Mouse (Mus musculus) kidney, adult 9 months (tissue): ENCODE results near the gene Ankrd60.
A peak's percentile ranks its signal among the peaks of the same experiment; 100 is the strongest.

ENCODE experiments used
- DNase-seq: peaks from one replicate; pipeline ENCODE4 v3.0.0; 2022

Ankrd60 gene

GRCm38 (mm10) chr2:173577669-173578557, at the start of gene Ankrd60:
TSS of gene Ankrd60 (minus strand) at chr2:173578365.
- DNase-seq, result no peak

GRCm38 (mm10) chr2:173625786-173626185, 47.6 kb upstream of the Ankrd60 start:
- DNase-seq, result no peak

- DNase-seq, result no peak
These were observed 46.5 kb upstream of the Ankrd60 start for GRCm38 (mm10) chr2:173624667-173625066.

GRCm38 (mm10) chr2:173622173-173622601, 44.0 kb upstream of the Ankrd60 start:
- no peak for DNase-seq

GRCm38 (mm10) chr2:173620645-173621044, 42.5 kb upstream of the Ankrd60 start:
- no peak for DNase-seq

DNA sequence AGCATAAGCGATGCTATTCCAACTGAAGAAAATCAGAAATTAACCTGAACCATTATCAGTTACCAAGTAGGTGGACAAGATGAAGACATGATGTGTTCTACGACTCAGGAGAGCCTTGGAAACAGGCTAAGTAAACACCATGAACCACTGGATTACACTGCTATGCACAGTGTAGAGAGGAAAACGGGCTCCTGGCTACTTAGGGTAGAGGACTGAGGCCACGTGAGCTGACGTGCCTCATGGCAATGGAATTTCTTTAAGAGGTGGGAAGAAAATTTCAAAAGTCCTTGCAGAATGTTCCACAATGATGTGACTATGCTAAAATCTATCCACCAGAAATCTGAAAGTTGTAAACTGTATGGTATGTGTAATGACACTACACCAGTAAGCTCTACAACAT, 41.0 kb upstream of the Ankrd60 start:
- DNase-seq, result no peak

DNA sequence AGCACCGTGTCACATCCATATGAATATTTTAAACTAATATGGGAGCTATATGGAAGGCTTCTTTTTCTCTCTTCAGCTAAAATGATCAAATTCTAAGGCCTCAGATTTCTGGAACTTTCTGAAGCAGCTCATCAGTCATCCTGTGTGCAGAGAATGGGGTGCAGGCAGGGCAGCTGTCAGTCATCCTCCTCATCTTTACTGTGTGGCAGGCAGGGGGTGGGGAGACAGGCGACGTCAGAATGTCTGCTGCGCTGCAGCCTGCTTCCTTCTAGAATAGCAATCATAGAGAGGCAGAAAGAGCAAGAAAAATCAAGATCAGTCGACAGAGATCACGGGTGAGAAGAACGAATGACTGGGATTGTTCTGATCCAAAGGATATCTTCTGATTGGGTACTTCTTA, 38.0 kb upstream of the Ankrd60 start:
- no peak for DNase-seq

- DNase-seq, result no peak
These were observed 37.4 kb upstream of the Ankrd60 start for GRCm38 (mm10) chr2:173615378-173616081.

- DNase-seq, result no peak
These were observed 30.1 kb upstream of the Ankrd60 start for GRCm38 (mm10) chr2:173608020-173608958.

DNA sequence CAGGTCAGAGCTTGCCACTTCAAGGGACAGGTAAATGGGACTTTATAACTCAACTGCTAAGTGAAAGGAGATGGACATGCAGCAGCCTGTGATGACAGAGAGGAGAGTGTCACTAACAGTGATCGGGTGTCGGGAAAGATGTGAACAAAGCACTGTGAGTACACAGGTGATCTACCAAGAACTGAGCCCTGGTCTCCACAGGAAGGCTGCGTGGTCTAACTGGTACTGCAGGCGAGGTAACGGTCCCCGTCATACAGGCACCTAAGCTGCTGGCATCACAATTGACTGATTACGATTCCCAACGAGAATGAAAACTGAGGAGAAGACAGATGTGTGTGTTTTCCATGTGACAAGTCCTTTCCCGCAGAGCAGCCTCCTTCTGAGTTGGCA, 28.2 kb upstream of the Ankrd60 start:
- no peak for DNase-seq

DNA sequence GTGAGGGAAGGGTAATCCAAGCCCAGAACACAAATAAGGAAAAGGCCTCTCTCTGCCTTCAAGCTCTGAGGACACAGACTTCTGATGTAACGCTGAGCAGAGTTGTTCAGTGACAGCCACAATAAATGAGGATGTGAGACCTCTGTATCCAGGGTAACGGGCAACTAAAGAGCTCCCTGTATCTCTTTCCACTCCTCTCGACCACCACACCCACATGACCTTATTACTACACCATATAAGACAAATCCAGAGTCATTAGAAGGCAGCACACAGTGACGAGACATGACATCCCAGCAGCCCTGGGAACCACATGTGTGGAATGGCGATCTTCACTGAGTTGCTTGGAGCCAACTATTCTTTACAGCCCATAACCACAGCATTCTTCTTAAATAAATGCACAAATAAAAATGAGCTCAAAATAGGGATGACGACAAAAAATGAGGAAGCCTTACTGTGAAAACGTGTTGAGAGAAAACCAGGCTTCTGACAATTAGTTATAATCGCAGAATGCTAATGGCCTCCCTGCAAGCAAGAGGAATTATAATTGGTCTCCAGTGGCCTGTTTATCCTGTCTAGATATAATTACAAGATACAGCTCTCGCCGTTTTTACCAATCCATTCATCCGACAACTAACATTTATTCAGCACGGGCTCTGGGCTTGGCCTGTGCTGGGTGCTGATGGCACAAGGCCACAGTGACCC, 27.7 kb upstream of the Ankrd60 start:
- DNase-seq, result no peak

- DNase-seq, result no peak
These were observed 23.7 kb upstream of the Ankrd60 start for GRCm38 (mm10) chr2:173601861-173602260.

GRCm38 (mm10) chr2:173595374-173595781, 17.2 kb upstream of the Ankrd60 start:
- DNase-seq, result no peak

DNA sequence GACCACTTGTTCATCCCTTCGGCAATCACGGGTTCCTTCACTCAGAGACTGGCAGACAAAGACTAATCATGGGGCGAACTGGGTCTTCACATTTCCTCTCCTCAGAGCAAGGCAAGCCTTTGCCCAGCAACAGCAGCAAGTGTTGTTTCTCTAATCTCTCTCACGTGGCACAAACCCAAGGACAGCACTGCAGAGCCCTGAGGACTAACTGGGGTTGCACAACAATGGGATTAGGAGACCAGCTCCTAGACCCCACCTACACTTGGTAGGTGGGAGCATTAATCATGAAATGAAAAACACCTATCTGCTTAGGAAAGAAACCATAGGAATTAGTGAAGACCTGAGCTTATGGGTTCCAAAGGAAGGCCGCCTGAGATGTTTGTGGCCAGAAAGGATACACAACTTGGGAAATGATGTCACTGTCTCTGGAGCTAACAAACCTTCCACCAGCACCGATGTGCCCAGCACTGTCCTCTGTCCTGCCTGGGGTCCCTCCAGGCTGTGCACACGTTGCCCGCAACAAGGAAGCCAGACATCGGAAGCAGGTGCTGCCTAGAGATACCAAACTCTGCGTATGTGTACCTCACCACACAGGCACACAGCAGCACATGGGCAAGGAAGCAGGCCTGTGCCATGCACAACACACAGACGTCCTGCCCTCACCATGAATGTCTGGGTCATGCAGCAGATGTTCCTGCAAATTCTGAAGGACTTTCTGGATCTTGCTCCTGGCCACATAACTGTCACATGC, 16.3 kb upstream of the Ankrd60 start:
- no peak for DNase-seq

DNA sequence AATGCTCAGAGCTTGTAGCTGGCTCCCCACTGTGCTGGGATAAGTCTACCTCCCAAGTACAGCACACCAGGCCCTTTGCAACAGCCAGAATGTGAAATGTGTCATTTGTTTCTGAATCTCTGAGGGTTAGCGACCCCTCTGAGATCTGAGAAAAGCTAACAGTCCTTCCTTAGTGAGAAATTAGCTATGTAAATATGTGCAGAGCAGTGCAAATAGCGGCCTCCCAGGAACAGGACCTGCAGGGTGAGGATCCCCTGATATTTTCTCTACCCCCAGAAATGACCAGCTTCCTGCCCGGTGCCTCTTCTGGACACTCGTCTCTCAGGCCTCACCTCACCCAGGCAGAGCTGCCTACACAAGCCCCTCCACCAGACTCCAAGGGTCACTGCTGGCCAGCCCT, 15.7 kb upstream of the Ankrd60 start:
- DNase-seq, result no peak

GRCm38 (mm10) chr2:173592781-173593180, 14.6 kb upstream of the Ankrd60 start:
- DNase-seq, result no peak

DNA sequence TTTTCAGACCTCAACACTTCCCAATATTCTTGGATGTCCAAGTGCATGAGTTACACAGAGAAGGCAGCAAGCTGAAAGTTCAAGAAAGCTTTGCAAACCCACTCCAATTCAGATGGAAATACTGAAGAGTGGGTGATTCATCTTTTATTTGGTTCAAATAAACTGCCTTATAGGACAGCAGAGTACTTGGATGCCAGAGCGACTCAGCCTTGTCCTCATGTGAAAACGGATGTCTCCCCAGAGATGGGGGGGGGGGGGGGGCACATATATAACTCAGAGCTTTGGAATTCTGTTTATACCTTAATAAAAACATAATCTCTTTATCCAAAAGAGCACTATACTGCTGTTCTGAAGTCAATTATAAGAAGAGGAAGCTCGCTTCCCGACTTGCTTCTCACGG, 9.2 kb upstream of the Ankrd60 start:
- DNase-seq, result no peak

DNA sequence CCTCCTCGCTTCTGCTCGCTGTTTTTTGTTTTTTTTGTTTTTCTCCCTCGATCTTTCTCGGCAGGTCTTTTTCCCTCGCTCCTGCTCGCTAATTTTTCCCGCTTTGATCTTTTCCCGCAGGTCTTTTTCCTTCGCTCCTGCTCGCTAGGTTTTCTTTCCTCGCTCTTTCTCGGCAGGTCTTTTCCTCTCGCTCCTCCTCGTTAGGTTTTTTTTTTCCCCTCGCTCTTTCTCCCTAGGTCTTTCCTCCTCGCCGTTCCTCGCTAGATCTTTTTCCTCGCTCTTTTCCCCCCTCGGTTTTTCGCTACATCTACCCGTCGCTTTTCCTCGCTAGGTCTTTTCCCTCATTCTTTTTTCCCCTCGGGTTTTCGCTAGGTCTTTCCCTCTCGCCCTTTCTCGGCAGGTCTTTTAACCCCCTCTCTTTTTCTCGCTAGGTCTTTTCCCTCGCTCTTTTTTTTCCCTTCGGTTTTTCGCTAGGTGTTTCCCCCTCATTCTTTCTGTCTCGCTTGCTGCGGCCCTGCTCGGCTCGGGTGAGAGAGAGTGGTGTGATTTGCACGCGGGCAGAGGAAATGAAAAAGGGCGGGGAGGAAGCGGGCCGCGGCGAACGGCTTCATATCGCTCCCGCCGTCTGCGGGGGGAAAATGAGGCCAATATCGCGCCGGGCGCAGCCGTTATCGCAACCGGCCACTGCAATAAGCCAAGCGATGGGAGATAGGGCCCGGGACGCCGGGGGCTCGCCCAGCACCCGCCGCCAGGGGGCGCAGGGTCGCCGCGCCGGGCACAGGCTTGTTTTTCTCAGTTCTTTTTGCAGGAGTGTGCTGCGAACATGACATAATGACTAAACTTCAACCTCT, 8.2 kb upstream of the Ankrd60 start:
- DNase-seq, result peak; percentile 63

DNA sequence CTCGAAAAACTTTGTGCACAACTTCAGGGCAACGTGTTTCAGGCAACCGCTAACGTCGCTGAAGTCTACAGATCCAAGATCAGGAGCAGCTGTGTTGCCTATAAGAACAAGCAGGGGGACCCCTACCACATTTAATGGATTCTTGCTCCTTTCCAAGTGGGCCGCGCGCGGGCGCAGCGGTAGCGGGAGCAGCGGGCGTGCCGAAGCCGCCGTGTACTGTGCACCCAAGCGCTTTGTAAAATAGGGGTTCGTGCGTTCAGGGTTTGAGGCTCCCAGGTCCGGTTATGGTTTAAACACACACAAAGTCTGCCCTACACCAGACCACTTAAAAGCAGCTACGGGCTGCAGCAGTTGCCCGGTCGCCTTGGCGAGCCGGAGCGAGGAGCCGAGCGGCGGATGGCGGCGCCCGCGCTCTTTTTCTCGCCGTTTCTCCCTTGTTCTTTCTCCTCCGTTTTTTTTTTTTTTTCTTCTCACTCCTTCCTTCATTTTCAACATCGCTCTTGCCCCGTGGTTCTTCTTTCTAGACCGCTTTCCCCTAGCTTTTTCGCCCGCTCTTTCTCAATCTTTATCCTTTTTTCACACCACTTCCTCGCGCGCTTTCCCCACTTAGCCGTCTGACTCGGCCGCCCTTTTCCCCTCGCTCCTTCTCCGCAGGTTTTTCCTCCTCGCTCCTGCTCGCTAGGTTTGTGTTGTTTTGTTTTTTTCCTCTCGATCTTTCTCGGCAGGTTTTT, 7.4 kb upstream of the Ankrd60 start:
- DNase-seq, result no peak

DNA sequence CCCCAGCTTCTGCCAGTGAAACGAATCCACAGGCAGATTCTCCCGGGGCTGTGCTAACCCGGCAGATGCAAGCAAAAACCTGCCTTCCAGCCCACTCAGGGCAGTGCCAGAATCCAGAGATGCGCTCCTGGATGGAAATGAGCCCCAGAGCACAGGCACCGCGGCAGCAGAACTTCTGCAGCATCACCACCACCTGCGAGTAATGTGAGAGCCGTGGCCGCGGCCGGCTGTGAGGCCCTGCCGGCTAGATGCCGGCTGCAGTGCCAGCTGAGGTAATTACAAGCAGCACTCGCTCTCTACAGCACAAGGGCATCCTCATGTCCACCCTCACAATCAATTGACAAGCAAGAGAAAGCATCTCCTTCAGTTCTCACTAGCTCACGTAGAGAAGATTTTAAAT, 6.2 kb upstream of the Ankrd60 start:
- no peak for DNase-seq
